Mouse (Mus musculus) liver, postnatal 0 days (tissue): ENCODE measurements around the gene Capzb. TPM values are rescaled to one million over a fixed set of nuclear protein-coding genes. Genes with fewer than 3 reads are reported as not detected.

Source experiments
- ATAC-seq: fragments of 200-750 bp; cut with Nextera tagmentation; 2 replicates; pipeline ENCODE4 v1.8.0; 2017; ENCODE audit warnings: mild to moderate bottlenecking, moderate library complexity
- DNase-seq: peaks from one replicate; pipeline ENCODE4 v3.0.0-alpha.2; 2016
- H3K27ac ChIP-seq: fragments of 300-500 bp; sonication (generic); 2 replicates; pipeline ENCODE4 v1.5.1; 2014; ENCODE audit warnings: antibody characterized with exemption, moderate library complexity, mild to moderate bottlenecking, low read depth
- H3K27me3 ChIP-seq: fragments of 300-500 bp; sonication (generic); 2 replicates; pipeline ENCODE4 v1.6.1; 2014; ENCODE audit warnings: low read length, control low read depth, mixed read lengths; ENCODE audit not compliant: insufficient read depth
- H3K36me3 ChIP-seq: fragments of 300-500 bp; sonication (generic); replicated peaks from 2 replicates; pipeline ENCODE4 v1.6.1; 2014; ENCODE audit warnings: mild to moderate bottlenecking, control low read depth, low read length, moderate library complexity, mixed read lengths; ENCODE audit not compliant: insufficient read depth
- H3K4me1 ChIP-seq: fragments of 300-500 bp; sonication (generic); 2 replicates; pipeline ENCODE4 v1.6.1; 2014; ENCODE audit warnings: antibody characterized with exemption, mild to moderate bottlenecking, control low read depth; ENCODE audit not compliant: insufficient read depth
- H3K4me2 ChIP-seq: fragments of 300-500 bp; sonication (generic); 2 replicates; pipeline ENCODE4 v1.6.1; 2014; ENCODE audit warnings: low read depth, mild to moderate bottlenecking, low read length, moderate library complexity, mixed read lengths
- H3K4me3 ChIP-seq: fragments of 300-500 bp; sonication (generic); 2 replicates; pipeline ENCODE4 v1.5.1; 2014; ENCODE audit warnings: low read depth, low read length
- H3K9ac ChIP-seq: fragments of 300-500 bp; sonication (generic); replicated peaks from 2 replicates; pipeline ENCODE4 v1.6.1; 2014; ENCODE audit warnings: mild to moderate bottlenecking, moderate library complexity
- H3K9me3 ChIP-seq: fragments of 300-500 bp; sonication (generic); 2 replicates; pipeline ENCODE4 v1.6.1; 2016; ENCODE audit warnings: mild to moderate bottlenecking, control low read depth, low read length, mixed read lengths
- CTCF ChIP-seq: sonication (generic); IDR thresholded peaks from 2 replicates; pipeline ENCODE4 v1.5.1; 2016; ENCODE audit warnings: antibody characterized with exemption, low read depth
- EP300 ChIP-seq: IDR thresholded peaks from 2 replicates; pipeline ENCODE4 v1.6.1; 2016; ENCODE audit warnings: antibody characterized with exemption, low read depth, mild to moderate bottlenecking
- WGBS: fragments of 180-500 bp; shearing (Covaris S2); extraction: QIAGEN DNeasy Blood & Tissue Kit; methylation state at CpG from one replicate; pipeline ENCODE4 v1.1.7; 2014; ENCODE audit not compliant: insufficient replicate concordance; 5-methylcytosine and 5-hydroxymethylcytosine counted together
- polyA plus RNA-seq: library from polyadenylated mRNA; unstranded; fragments of >200 nt; fragmentation: Nextera tagmentation; extraction: Ambion mirVana; gene quantifications from 2 replicates; pipeline ENCODE4 v1.2.1, GENCODE M21; 2015

The Capzb gene
- polyA plus RNA-seq, 1 experiment from 2014 or later = 143 TPM

- Histone ChIP-seq H3K4me3 (no peak overlapping the region), H3K36me3 (peaks cover 57% of the 10 kb centered on the region), H3K4me2 (no peak overlapping the region), H3K9ac (no peak overlapping the region), H3K27me3 (no peaks in the 10 kb centered on the region), H3K9me3 (no peaks in the 10 kb centered on the region), H3K4me1 (no peaks in the 10 kb centered on the region; the same call in 1 of the 2 replicates), H3K27ac (no peak overlapping the region)
- WGBS = 77% methylated on average over 10 of the region's 10 CpGs
- DNase-seq (peak; percentile 58), ATAC-seq (peak; percentile 43)
- TF ChIP-seq CTCF = peak; percentile 88
- no peak for TF ChIP-seq EP300
These were observed 96.3 kb downstream of the Capzb start for GRCm38 (mm10) chr4:139289017-139289416.

- WGBS = 85% methylated on average over 16 of the region's 16 CpGs
- no peaks in the 10 kb centered on the region; the same call in 1 of the 2 replicates for H3K4me1 ChIP-seq
- TF ChIP-seq EP300 (no peak), CTCF (no peak)
- no peak overlapping the region for H3K27ac ChIP-seq
- H3K27me3 ChIP-seq = no peaks in the 10 kb centered on the region
- no peak for DNase-seq
- ATAC-seq = no peak
- H3K36me3 ChIP-seq = peaks cover 48% of the 10 kb centered on the region
- no peak overlapping the region for H3K4me3 ChIP-seq
- H3K4me2 ChIP-seq = no peak overlapping the region
- no peaks in the 10 kb centered on the region for H3K9me3 ChIP-seq
- H3K9ac ChIP-seq = no peak overlapping the region
These were observed 98.4 kb downstream of the Capzb start for GRCm38 (mm10) chr4:139291099-139291498.

- ATAC-seq (no peak), DNase-seq (no peak)
- peaks cover 41% of the 10 kb centered on the region for H3K36me3 ChIP-seq
- H3K4me3 ChIP-seq = no peak overlapping the region
- H3K27me3 ChIP-seq = no peaks in the 10 kb centered on the region
- H3K9ac ChIP-seq = no peak overlapping the region
- 90% methylated on average over 5 of the region's 5 CpGs for WGBS
- H3K9me3 ChIP-seq = no peaks in the 10 kb centered on the region
- no peak overlapping the region for H3K4me2 ChIP-seq
- no peaks in the 10 kb centered on the region; the same call in none of the 2 replicates for H3K4me1 ChIP-seq
- no peak overlapping the region for H3K27ac ChIP-seq
- TF ChIP-seq EP300 = no peak
- no peak for TF ChIP-seq CTCF
These were observed 99.3 kb downstream of the Capzb start for GRCm38 (mm10) chr4:139292038-139292437.

GRCm38 (mm10) chr4:139297566-139297965 lies 104.9 kb downstream of the Capzb start:
- no peaks in the 10 kb centered on the region for H3K27me3 ChIP-seq
- H3K9me3 ChIP-seq = no peaks in the 10 kb centered on the region
- peaks cover 4% of the 10 kb centered on the region for H3K4me1 ChIP-seq
- no peak overlapping the region for H3K4me2 ChIP-seq
- peaks cover 5% of the 10 kb centered on the region; the same call in 1 of the 2 replicates for H3K36me3 ChIP-seq
- TF ChIP-seq CTCF (no peak), EP300 (no peak)
- no peak overlapping the region for H3K9ac ChIP-seq
- H3K4me3 ChIP-seq = no peak overlapping the region
- WGBS = 71% methylated on average over 4 of the region's 4 CpGs
- ATAC-seq (no peak), DNase-seq (no peak)
- H3K27ac ChIP-seq = 0 out of 2 replicates have a peak overlapping the region, but pooled peaks have one; percentile 85

- no peaks in the 10 kb centered on the region for H3K27me3 ChIP-seq
- WGBS = 63% methylated on average over 12 of the region's 12 CpGs
These were observed 106.1 kb downstream of the Capzb start for GRCm38 (mm10) chr4:139298671-139299366.

GRCm38 (mm10) chr4:139301780-139302179 lies 109.1 kb downstream of the Capzb start:
- Histone ChIP-seq H3K27ac (peak overlapping the region; percentile 82), H3K4me1 (peaks cover 4% of the 10 kb centered on the region), H3K4me2 (peak overlapping the region; percentile 44; the same call in 1 of the 2 replicates), H3K27me3 (no peaks in the 10 kb centered on the region), H3K9me3 (no peaks in the 10 kb centered on the region), H3K9ac (no peak overlapping the region), H3K4me3 (no peak overlapping the region), H3K36me3 (peaks cover 15% of the 10 kb centered on the region)
- DNase-seq = peak; percentile 61
- 71% methylated on average over 8 of the region's 8 CpGs for WGBS
- peak; percentile 88 for ATAC-seq
- TF ChIP-seq CTCF (peak; percentile 23; the same call in 1 of the 2 replicates), EP300 (no peak)

More at GRCm38 (mm10) chr4:139298671-139299366, 106.1 kb downstream of the Capzb start:
- TF ChIP-seq CTCF (no peak), EP300 (peak; percentile 42)
- Histone ChIP-seq H3K4me2 (0 out of 2 replicates have a peak overlapping the region, but pooled peaks have one; percentile 6), H3K4me1 (peaks cover 4% of the 10 kb centered on the region), H3K9ac (0 out of 2 replicates have a peak overlapping the region, but pooled peaks have one; percentile 26), H3K27ac (peak overlapping the region; percentile 85), H3K4me3 (no peak overlapping the region), H3K36me3 (peaks cover 5% of the 10 kb centered on the region; the same call in 1 of the 2 replicates), H3K9me3 (no peaks in the 10 kb centered on the region)
- ATAC-seq (peak; percentile 79), DNase-seq (peak; percentile 57)
